In the genomic region with DNA sequence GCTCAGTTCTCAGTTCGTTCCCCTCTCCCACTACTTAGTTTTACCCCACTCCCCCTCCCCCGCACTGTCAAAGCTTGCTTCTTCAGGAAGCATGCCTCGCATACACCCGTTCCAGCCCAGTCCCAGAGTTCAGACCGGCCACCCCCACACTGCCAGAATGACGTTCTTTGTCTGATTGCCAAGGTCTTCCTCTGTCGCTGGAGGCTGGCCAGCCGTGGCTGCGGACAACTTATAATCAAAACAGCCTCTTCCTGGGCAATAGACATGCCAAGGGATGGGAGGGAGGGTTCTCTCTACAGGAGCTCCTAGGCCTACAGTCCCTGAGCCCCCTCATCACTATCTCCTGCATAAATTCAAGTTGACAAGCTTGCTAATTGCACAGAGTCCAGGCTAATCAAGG, we compare ENCODE assay signal across 8 mouse cellular contexts. TPM values are rescaled to one million over a fixed set of nuclear protein-coding genes. Genes with fewer than 3 reads are reported as not detected.
DNase-seq lines count a peak whose midpoint lies in the region; ATAC-seq and TF ChIP-seq lines count a peak whose summit lies in the region.

No protein-coding gene starts in this region.

- no peak for TF ChIP-seq CTCF in heart, postnatal 0 days (IDR thresholded peaks at IDR 0.05; ENCODE audit: low read depth)
- TF ChIP-seq CTCF in midbrain, postnatal 0 days (IDR thresholded peaks at IDR 0.05) = no peak

- peaks cover 24% of the 10 kb centered on the region for H3K4me1 ChIP-seq in heart, postnatal 0 days (ENCODE audit: control insufficient read depth, insufficient read depth)
- H3K4me1 ChIP-seq in midbrain, postnatal 0 days (ENCODE audit: insufficient read depth, low read length) = peaks cover 10% of the 10 kb centered on the region

- H3K27me3 ChIP-seq in heart, postnatal 0 days (ENCODE audit: control insufficient read depth, insufficient read depth, low read length) = peaks cover 1% of the 10 kb centered on the region; the same call in 1 of the 2 replicates
- H3K27me3 ChIP-seq in midbrain, postnatal 0 days (ENCODE audit: insufficient read depth, low read length) = no peaks in the 10 kb centered on the region

- H3K27ac ChIP-seq in heart, postnatal 0 days (ENCODE audit: low read depth) = no peak overlapping the region
- H3K27ac ChIP-seq in midbrain, postnatal 0 days (ENCODE audit: low read depth, low read length) = no peak overlapping the region; the same call in 1 of the 2 replicates

- H3K4me2 ChIP-seq in heart, postnatal 0 days (ENCODE audit: low read depth, low read length) = peak overlapping the region; percentile 20
- no peak overlapping the region for H3K4me2 ChIP-seq in midbrain, postnatal 0 days (ENCODE audit: low read depth, low read length, poor library complexity, severe bottlenecking)

- peak; percentile 10 for DNase-seq in cerebellum, adult 11 months
- DNase-seq in cerebellum, adult 11-12 months = no peak
- DNase-seq in cerebellum, postnatal 14 days = peak; percentile 58 to 61
- peak; percentile 72 for DNase-seq in heart, postnatal 0 days (ENCODE audit: low spot score)
- peak; percentile 72 for DNase-seq in kidney, postnatal 14 days
- DNase-seq in midbrain, postnatal 0 days (ENCODE audit: low spot score) = peak; percentile 78
- DNase-seq in left cerebral cortex, postnatal 14 days (ENCODE audit: low spot score in 2 of 2) = no peak
- DNase-seq in left cerebral cortex, adult 18-20 months (ENCODE audit: low spot score in 2 of 2) = no peak

- no peak for TF ChIP-seq EP300 in heart, postnatal 0 days (IDR thresholded peaks at IDR 0.05; ENCODE audit: low read depth)

- H3K4me3 ChIP-seq in heart, postnatal 0 days (ENCODE audit: low read depth, low read length) = no peak overlapping the region
- H3K4me3 ChIP-seq in midbrain, postnatal 0 days (ENCODE audit: low read depth, low read length) = no peak overlapping the region

- intact Hi-C loops in left cerebral cortex, postnatal 14 days (cut with DNase I) = no loop called here

- no peaks in the 10 kb centered on the region for H3K36me3 ChIP-seq in heart, postnatal 0 days (replicated peaks; ENCODE audit: control insufficient read depth, insufficient read depth, low read length)
- H3K36me3 ChIP-seq in midbrain, postnatal 0 days (ENCODE audit: insufficient read depth, low read length) = 0 out of 2 replicates have a peak, but pooled peaks cover 2% of the 10 kb centered on the region

- no peak overlapping the region for H3K9ac ChIP-seq in heart, postnatal 0 days (replicated peaks; ENCODE audit: low read depth, low read length)
- no peak overlapping the region for H3K9ac ChIP-seq in midbrain, postnatal 0 days (replicated peaks; ENCODE audit: low read length, poor library complexity, severe bottlenecking)

- peak; percentile 60 for ATAC-seq in heart, postnatal 0 days (ENCODE audit: insufficient read depth, low read depth)
- peak; percentile 29; the same call in 1 of the 2 replicates for ATAC-seq in midbrain, postnatal 0 days (ENCODE audit: low FRiP score)

- 9% methylated on average over 9 of the region's 9 CpGs for WGBS in heart, postnatal 0 days
- WGBS in midbrain, postnatal 0 days = 16% methylated on average over 9 of the region's 9 CpGs

- H3K9me3 ChIP-seq in heart, postnatal 0 days (replicated peaks; ENCODE audit: control insufficient read depth, low read length) = no peaks in the 10 kb centered on the region
- no peaks in the 10 kb centered on the region for H3K9me3 ChIP-seq in midbrain, postnatal 0 days (ENCODE audit: low read length)

RNA-seq across cellular contexts. Expression of a gene that starts 45.8 kb away (rescaled TPM):
- total RNA-seq in heart, postnatal 0 days (2014; rRNA removed; ENCODE audit: low replicate concordance) = 5.3 and 11.9 TPM in 2 replicates
- 15.8 TPM in 2 replicates for polyA plus RNA-seq in heart, postnatal 0 days (2015; fragmentation: Nextera tagmentation; extraction: Ambion mirVana)
- total RNA-seq in midbrain, postnatal 0 days (2014; rRNA removed) = 105 and 112 TPM in 2 replicates
- 172 and 175 TPM in 2 replicates for polyA plus RNA-seq in midbrain, postnatal 0 days (2015; fragmentation: Nextera tagmentation; extraction: Ambion mirVana)
- 100 to 1,000 TPM; 214 to 218 TPM for total RNA-seq in left cerebral cortex, postnatal 14 days (2021)
- 100 to 1,000 TPM; 221 to 228 TPM for total RNA-seq in left cerebral cortex, adult 18-20 months (2021)

RNA-seq across cellular contexts. Expression of a gene that starts 57.2 kb away (rescaled TPM):
- total RNA-seq in heart, postnatal 0 days (2014; rRNA removed; ENCODE audit: low replicate concordance) = 3.7 and 4.7 TPM in 2 replicates
- 0.71 and 0.83 TPM in 2 replicates for polyA plus RNA-seq in heart, postnatal 0 days (2015; fragmentation: Nextera tagmentation; extraction: Ambion mirVana)
- 334 and 374 TPM in 2 replicates for total RNA-seq in midbrain, postnatal 0 days (2014; rRNA removed)
- 232 and 234 TPM in 2 replicates for polyA plus RNA-seq in midbrain, postnatal 0 days (2015; fragmentation: Nextera tagmentation; extraction: Ambion mirVana)
- 100 to 1,000 TPM; 102 to 111 TPM for total RNA-seq in left cerebral cortex, postnatal 14 days (2021)
- 10 to 100 TPM; 18.2 to 20.6 TPM for total RNA-seq in left cerebral cortex, adult 18-20 months (2021)

Comparison
In these comparisons a context has a peak if more than half of its experiments do, and no peak if none do; other contexts are left out.
1. DNase-seq: peak in cerebellum, adult 11 months (single experiment), cerebellum, postnatal 14 days (2 of 2), heart, postnatal 0 days (single experiment), kidney, postnatal 14 days (single experiment) and midbrain, postnatal 0 days (single experiment); none in cerebellum, adult 11-12 months (single experiment), left cerebral cortex, postnatal 14 days (0 of 2) and left cerebral cortex, adult 18-20 months (0 of 2).
2. RNA of a gene that starts 57.2 kb away (total RNA-seq): 334 to 374 TPM in midbrain, postnatal 0 days and 102 to 111 TPM in left cerebral cortex, postnatal 14 days; 18.2 to 20.6 TPM in left cerebral cortex, adult 18-20 months and 3.7 to 4.7 TPM in heart, postnatal 0 days; every median in the first group is over 4 times any median in the second.